Mouse (Mus musculus) ZHBTc4 (cell line): ENCODE measurements around the gene Focad.

Source experiments
- DNase-seq: peaks from one replicate; pipeline ENCODE4 v3.0.0-alpha.2; 2011; ENCODE audit warnings: low read depth, low spot score

The Focad gene

DNA sequence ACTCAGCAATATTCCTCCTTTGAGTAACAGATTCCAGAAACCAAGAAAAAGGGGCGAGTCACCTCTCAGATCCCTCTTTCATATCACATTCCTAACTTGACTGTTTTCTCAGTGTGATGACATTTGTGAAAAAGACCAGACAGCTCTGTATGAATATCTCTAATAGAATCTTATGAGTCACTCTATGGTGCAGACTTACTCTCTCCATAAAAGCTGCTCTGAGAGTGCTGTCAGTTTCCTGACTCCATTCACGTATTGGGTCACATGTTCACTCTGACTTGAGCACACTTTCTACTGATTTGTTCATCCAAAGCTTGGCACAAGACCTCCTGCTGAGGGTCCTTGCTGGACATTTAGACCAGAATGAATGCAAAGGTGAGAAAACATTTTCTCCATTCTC lies 354.5 kb downstream of the Focad start:
- DNase-seq, result no peak

DNA sequence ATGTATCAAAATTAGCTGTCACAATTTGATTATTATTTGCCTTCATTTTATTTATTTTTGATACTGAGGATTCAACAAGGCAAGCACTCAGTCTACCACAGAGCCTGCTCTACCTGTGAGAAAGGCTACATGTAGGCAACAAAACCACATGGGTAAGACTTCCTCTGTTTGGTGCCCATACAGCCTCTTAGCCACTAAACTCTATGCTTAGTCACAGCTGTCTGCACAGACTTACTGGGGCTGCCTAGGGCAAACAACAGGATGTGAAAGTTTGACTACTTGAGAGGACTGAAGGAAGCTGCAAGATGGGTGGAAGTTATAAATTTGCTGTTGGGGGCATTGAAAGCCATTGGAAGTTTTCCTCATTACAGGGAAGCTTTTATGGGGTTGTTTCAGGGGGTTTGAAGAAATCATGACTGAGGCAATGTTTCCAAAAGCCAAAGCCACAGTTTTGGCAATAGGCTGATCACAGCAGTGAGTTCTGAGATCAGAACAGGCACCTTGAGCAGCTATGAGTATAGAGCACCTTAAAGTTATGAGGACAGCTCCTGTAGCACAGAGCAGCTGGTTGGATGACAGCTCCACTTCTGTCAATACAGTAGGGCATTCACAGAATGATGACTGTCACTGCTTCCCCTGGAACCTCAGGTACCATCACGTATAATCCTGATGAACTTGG lies 355.8 kb downstream of the Focad start:
- no peak for DNase-seq

DNA sequence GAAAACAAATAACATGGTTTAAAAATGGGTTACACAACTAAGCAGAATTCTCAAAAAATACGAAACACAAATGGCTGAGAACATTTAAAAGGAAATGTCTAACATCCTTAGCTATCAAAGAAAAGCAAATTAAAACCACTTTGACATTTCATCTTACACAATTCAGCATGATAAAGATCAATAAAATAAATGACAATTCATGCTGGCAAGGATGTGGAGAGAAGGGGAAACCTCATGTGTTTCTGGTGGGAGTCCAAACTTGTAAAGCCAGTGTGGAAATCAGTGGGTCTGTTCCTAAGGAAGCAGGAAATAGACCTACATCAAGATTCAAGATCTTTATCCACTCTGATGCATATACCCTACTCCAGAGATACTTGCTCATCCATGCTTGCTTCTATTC lies 363.7 kb downstream of the Focad start:
- no peak for DNase-seq

DNA sequence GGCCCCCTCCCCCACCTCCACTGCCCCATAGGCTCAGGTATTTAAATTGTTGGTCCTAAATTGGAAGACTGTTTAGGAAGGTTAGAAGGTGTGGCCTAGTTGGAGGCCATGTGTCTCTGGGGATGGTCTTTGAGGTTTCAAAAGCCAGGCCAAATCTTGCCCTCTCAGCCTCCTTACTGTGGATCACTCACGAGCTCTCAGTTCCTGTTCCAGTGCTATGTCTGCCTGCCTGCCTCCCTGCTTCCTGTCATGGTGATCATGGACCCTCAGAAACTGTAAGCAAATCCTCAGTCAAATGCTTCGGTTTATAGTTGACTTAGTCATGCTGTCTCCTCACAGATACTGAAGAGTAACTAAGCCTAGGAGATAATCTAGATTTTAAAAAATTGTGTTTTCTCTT lies 364.2 kb downstream of the Focad start:
- DNase-seq, result no peak
